Mouse (Mus musculus): ENCODE measurements around the gene Hsp90ab1. TPM values are rescaled to one million over a fixed set of nuclear protein-coding genes. Genes with fewer than 3 reads are reported as not detected.
A peak's percentile ranks its signal among the peaks of the same experiment; 100 is the strongest.

Hsp90ab1 gene
- polyA plus RNA-seq, 1 experiment: 980 TPM

DNA sequence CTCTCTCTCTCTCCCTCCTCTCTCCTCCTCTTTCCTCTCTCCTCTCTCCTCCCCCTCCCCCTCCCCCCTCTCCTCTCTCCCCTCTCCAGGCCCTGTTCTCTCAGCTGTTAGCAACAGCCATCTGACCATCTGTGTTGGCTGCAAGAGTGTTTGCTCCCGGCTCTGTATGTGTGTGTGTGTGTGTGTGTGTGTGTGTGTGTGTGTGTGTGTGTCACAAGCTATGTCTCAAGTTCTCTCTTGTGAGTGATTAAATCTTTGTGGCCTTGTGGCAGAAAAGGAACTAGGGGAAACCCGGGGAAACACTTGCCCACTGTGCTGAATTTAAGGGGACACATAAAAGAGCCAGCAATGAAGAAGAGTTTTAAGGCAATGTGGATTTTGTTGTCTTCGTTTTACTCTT is 24.7 kb upstream of the Hsp90ab1 start:
- Histone ChIP-seq H3K4me3 (ENCODE audit: insufficient read depth, low read length) (no peak overlapping the region), H3K27ac (ENCODE audit: insufficient read depth, low read length) (no peak overlapping the region), H3K4me1 (ENCODE audit: control insufficient read depth, insufficient read depth, low read length) (peaks cover 6% of the 10 kb centered on the region)
- TF ChIP-seq CTCF (IDR thresholded peaks at IDR 0.05; ENCODE audit: extremely low read depth, insufficient read depth, low read length): no peak
- TF ChIP-seq POLR2A (IDR thresholded peaks at IDR 0.05; ENCODE audit: extremely low read depth, insufficient read depth, low read length): no peak

DNA sequence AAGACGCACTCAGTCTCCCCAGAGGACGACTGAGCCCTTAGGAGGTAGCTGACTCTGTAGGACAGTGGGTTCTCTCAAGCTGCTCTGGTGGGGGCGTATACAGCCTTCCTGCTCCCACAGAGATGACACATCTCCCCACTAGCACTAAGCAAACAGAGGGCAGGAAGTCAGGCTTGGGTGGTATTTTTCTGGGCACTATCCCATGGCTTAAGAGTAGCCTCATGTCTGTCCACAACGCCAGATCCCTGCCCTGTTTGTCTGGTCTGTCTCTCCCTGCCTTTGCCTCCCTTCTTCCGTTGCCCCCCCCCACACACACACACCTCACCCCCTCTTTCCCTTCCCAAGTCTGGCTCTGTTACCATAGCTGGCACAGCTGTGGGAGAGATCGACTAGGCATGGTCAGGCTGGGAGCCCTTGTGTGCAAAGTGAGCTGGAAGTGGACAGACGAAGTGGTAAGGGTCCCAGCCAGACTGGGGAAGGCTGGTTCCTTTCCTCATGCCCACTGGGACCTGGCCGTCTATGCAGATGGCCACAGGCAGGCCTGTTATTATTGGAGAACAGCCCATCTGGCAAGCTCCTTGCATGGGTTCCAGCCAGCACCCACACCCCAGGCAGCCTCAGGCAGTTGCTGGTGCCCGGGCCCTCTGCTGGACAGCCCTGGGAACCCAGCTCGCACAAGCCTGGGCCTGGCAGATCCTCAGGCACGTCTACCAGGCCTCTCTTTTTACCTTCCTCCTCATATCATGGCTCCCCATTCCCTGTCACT is 23.7 kb upstream of the Hsp90ab1 start:
- peaks cover 9% of the 10 kb centered on the region for H3K4me1 ChIP-seq (ENCODE audit: control insufficient read depth, insufficient read depth, low read length)
- H3K27ac ChIP-seq (ENCODE audit: insufficient read depth, low read length): no peak overlapping the region
- no peak overlapping the region for H3K4me3 ChIP-seq (ENCODE audit: insufficient read depth, low read length)
- TF ChIP-seq CTCF (IDR thresholded peaks at IDR 0.05; ENCODE audit: extremely low read depth, insufficient read depth, low read length) (peak; percentile 35; the same call in 1 of the 2 replicates), POLR2A (IDR thresholded peaks at IDR 0.05; ENCODE audit: extremely low read depth, insufficient read depth, low read length) (no peak)

DNA sequence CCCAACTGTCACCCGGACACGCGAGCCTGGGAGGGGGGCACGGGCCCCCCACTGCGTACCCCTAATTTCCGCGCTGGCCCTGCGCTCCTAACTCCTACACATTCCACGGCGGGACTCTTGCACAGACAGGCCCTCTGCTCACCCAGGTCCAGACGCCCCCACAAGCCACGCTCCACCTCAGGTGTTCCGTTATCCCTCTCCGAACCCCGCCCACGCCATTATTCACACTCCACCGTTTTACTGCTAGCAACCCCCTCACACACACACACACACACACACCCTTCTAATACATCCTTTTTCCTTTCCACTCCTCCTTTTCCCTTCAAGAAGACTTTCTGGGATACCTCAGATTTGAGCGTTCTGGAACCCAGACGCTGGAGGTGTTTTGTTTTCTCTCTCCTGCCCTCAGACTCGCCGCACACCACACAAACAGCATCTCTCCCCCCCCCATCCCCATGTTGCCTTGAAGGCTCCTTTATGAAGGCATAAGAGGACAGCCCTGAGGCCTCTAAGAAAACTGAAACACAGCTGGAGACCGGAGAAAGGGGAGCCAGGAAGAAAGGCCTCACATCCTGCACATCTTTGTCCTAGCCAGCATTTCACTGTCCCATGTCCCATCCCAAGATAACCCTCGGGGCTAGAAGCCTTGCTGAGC is 22.8 kb upstream of the Hsp90ab1 start:
- Histone ChIP-seq H3K27ac (ENCODE audit: insufficient read depth, low read length) (no peak overlapping the region), H3K4me1 (ENCODE audit: control insufficient read depth, insufficient read depth, low read length) (peaks cover 9% of the 10 kb centered on the region), H3K4me3 (ENCODE audit: insufficient read depth, low read length) (peak overlapping the region; percentile 38)
- no peak for TF ChIP-seq CTCF (IDR thresholded peaks at IDR 0.05; ENCODE audit: extremely low read depth, insufficient read depth, low read length)
- TF ChIP-seq POLR2A (IDR thresholded peaks at IDR 0.05; ENCODE audit: extremely low read depth, insufficient read depth, low read length): no peak

DNA sequence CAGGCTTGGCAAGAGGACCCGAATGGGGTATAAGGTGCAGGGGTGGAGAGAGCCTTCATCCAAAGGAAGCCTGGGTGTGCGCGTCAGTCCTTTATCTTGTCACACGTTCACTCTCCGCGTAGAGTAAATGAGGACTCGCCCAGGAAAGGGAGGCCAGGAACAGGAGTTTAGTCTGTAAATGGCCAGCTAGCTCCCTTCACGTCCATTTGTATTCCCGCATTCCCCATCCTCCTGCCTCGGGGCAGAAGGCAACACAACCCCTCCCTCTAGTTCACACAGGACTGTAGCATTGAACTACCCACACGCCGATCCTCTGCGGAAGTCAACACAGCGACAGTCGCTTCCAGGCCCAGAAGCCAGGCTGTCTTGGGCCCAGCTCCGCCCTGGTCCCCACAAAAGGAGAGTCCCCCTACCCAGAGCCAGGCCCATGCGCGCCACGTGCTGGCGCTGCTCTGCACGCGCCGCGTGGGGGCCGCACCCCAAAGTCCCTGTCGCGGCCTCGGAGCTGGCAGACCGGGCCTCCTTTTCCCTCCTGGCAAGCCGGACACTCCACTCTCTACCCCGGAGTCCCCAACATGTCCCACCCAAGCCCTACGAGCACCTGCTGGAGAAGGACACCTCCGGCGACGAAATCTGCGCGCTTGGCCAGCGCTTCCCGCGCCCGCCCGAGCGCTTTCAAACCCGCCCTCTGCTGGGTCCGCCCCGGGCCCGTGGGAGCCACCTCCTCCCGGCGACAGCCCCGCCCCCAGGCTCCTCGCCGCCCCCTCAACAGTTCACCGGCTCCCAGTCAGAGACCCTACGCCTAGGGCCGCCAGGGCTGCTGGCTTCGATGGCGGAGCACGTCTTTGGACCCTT is 22.0 kb upstream of the Hsp90ab1 start:
- TF ChIP-seq CTCF (IDR thresholded peaks at IDR 0.05; ENCODE audit: extremely low read depth, insufficient read depth, low read length) (no peak), POLR2A (IDR thresholded peaks at IDR 0.05; ENCODE audit: extremely low read depth, insufficient read depth, low read length) (no peak)
- H3K4me3 ChIP-seq (ENCODE audit: insufficient read depth, low read length): peak overlapping the region; percentile 38
- H3K4me1 ChIP-seq (ENCODE audit: control insufficient read depth, insufficient read depth, low read length): peaks cover 9% of the 10 kb centered on the region
- no peak overlapping the region for H3K27ac ChIP-seq (ENCODE audit: insufficient read depth, low read length)

DNA sequence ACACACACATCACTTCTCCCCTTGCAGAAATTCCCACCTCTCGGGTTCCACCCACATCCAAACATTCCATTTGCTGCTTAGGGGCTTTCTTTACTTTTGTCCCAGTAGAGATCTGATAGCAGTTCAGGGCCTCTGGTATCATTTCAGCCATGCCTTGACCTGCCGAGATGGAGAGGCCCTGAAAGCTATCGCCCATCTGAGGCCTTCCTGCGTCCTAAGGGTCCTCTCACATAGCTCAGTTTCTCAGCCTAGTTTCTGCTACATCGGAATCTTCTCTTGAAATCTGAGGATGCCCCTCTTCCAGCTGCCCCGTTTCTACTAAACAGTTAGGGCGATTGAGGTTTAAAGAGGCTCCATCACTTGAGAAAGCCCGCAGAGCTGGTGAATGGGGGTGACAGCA is 21.1 kb upstream of the Hsp90ab1 start:
- no peak overlapping the region for H3K27ac ChIP-seq (ENCODE audit: insufficient read depth, low read length)
- H3K4me1 ChIP-seq (ENCODE audit: control insufficient read depth, insufficient read depth, low read length): peaks cover 9% of the 10 kb centered on the region
- no peak overlapping the region for H3K4me3 ChIP-seq (ENCODE audit: insufficient read depth, low read length)
- TF ChIP-seq CTCF (IDR thresholded peaks at IDR 0.05; ENCODE audit: extremely low read depth, insufficient read depth, low read length): no peak
- no peak for TF ChIP-seq POLR2A (IDR thresholded peaks at IDR 0.05; ENCODE audit: extremely low read depth, insufficient read depth, low read length)

DNA sequence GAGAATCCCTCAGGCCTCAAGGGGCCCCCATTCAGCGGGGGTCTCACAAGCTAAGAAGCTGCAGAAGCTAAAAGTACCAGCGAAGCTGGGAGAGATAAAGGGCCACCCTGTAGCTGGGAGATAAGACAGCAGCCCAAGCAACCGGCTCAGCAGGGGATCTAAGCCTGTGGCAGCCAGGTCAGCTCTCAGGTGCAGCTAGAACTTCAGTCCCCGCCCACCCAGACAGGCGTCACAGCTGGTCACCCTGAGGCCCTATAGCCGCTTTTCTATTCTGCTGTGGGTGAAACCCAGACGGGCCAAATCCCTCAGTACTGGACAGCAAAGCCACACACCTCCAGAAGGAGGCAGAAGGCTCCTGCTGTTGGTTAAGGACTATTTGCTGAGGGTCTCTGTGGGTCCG is 20.4 kb upstream of the Hsp90ab1 start:
- TF ChIP-seq CTCF (IDR thresholded peaks at IDR 0.05; ENCODE audit: extremely low read depth, insufficient read depth, low read length): no peak
- TF ChIP-seq POLR2A (IDR thresholded peaks at IDR 0.05; ENCODE audit: extremely low read depth, insufficient read depth, low read length): no peak
- H3K4me3 ChIP-seq (ENCODE audit: insufficient read depth, low read length): no peak overlapping the region
- no peak overlapping the region for H3K27ac ChIP-seq (ENCODE audit: insufficient read depth, low read length)
- H3K4me1 ChIP-seq (ENCODE audit: control insufficient read depth, insufficient read depth, low read length): peaks cover 9% of the 10 kb centered on the region

DNA sequence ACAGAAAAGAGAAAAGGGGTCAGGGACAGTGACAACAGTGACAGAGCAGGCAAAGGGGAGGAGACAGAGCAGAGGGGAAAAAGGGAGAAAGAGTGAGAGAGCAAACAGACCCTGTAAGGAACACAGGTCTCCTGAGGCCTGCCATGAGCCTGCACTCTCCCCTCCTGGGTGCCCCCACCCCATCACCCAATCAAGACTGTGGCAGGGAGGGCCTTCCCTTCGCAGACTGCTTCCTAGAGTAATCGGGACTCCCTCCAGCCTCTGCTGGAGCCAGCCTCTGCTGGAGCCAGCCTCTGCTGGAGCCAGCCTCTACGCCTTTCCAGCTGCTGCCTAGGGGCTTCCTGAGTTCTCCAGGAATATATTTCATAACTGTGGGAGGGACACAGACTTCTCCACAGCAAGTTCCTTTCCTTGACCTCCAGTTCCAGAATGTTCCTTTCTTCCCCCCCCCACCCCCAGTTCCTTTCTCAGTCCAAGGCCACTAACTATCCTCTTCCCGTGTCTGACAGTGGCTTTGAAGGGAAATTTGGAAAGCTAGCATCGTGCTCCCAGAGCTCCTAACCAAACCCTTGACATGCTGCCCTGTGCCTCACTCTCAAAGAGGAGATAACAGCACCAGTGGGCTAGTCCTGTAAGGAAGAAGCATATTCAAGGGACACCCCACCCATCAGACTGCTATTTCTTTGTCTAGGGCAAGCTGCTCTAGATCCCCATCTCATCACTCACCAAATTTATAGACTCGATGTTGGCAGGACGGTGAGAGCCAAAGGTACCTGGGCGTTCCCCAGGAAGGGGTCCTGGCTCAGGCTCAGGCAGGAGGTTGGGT is 19.7 kb upstream of the Hsp90ab1 start:
- peak overlapping the region; percentile 28; the same call in 1 of the 2 replicates for H3K4me3 ChIP-seq (ENCODE audit: insufficient read depth, low read length)
- peaks cover 9% of the 10 kb centered on the region for H3K4me1 ChIP-seq (ENCODE audit: control insufficient read depth, insufficient read depth, low read length)
- TF ChIP-seq POLR2A (IDR thresholded peaks at IDR 0.05; ENCODE audit: extremely low read depth, insufficient read depth, low read length) (no peak), CTCF (IDR thresholded peaks at IDR 0.05; ENCODE audit: extremely low read depth, insufficient read depth, low read length) (no peak)
- 0 out of 2 replicates have a peak overlapping the region, but pooled peaks have one; percentile 45 for H3K27ac ChIP-seq (ENCODE audit: insufficient read depth, low read length)

DNA sequence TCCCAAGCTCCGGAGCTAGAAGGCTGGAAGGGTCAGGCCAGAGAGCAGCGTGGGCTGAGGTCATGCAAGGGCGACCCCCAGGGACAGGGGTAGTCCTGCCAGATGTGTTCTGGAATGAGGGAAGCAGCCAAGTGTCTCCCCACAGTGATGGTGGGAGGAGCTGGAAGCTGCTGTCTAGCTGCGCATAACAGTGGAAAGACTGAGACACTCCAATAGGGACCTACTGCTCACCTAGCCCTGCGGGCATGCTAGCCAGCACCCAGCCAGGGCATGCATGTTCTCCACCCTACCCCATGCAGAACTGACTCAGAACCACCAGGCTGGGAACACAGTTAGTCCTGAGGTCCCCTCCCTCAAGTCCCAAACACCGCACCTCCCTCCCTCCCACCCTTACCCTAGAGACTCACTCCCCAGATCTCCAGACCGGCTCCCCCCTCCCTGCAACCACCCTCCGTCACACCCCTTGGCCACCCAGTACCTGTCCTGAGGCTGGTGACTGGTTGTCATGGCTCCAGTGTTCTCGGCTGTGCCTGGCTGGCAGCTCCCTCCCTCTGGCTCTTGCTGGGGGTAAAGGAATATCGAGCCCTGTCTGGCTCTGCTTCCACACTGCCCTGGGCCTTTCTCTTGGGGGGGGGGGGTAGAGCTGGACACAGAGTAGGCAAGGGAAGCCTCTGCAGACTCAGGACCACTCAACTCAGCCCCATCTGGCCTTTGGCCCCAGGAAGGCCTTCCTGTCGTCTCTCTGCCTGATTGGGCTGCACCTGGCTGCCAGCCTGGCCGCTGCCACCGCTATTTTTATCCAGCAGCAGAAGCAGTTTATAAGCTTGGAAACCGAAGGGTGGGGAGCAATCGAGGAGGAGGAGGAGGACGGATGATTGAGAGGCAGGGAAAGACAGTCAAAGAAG is 18.9 kb upstream of the Hsp90ab1 start:
- Histone ChIP-seq H3K4me1 (ENCODE audit: control insufficient read depth, insufficient read depth, low read length) (peaks cover 9% of the 10 kb centered on the region), H3K4me3 (ENCODE audit: insufficient read depth, low read length) (peak overlapping the region; percentile 28; the same call in 1 of the 2 replicates), H3K27ac (ENCODE audit: insufficient read depth, low read length) (0 out of 2 replicates have a peak overlapping the region, but pooled peaks have one; percentile 51)
- TF ChIP-seq POLR2A (IDR thresholded peaks at IDR 0.05; ENCODE audit: extremely low read depth, insufficient read depth, low read length) (0 out of 2 replicates have a peak, but pooled peaks have one; percentile 11), CTCF (IDR thresholded peaks at IDR 0.05; ENCODE audit: extremely low read depth, insufficient read depth, low read length) (no peak)

Data from cortical plate, adult 2 months (tissue).